Mouse (Mus musculus): Measurements from ENCODE around the gene Cd33. TPM values are rescaled to one million over a fixed set of nuclear protein-coding genes. Genes with fewer than 3 reads are reported as not detected.

The Cd33 gene
- polyA plus RNA-seq, 1 experiment from 2014 or later, result 2.8 TPM

GRCm38 (mm10) chr7:43475706-43476105, 68.5 kb downstream of the Cd33 start:
- ATAC-seq (ENCODE audit: insufficient number of reproducible peaks, low FRiP score, low TSS enrichment, low read depth), result no peak
- H3K4me2 ChIP-seq (replicated peaks), result no peak overlapping the region
- no peaks in the 10 kb centered on the region for H3K9me3 ChIP-seq (replicated peaks)
- no peaks in the 10 kb centered on the region for H3K4me1 ChIP-seq
- no peak overlapping the region for H3K27ac ChIP-seq (replicated peaks)
- H3K9ac ChIP-seq, result no peak overlapping the region
- H3K27me3 ChIP-seq, result peaks cover 29% of the 10 kb centered on the region
- no peaks in the 10 kb centered on the region for H3K36me3 ChIP-seq
- H3K4me3 ChIP-seq (replicated peaks), result no peak overlapping the region
- 17% methylated on average over 23 of the region's 23 CpGs for WGBS

Other genes starting within 250 kb of the Cd33 start
- 12.5 and 13.0 TPM in 2 replicates for gene Zfp715, start 231.1 kb downstream of the Cd33 start, polyA plus RNA-seq (2015; fragmentation: Nextera tagmentation; extraction: Ambion mirVana)
- 0.21 and 0.24 TPM in 2 replicates for gene Siglecf, start 193.1 kb downstream of the Cd33 start, polyA plus RNA-seq (2015; fragmentation: Nextera tagmentation; extraction: Ambion mirVana)
- 0.04 and 0.71 TPM in 2 replicates for gene Siglecg, start 136.2 kb downstream of the Cd33 start, polyA plus RNA-seq (2015; fragmentation: Nextera tagmentation; extraction: Ambion mirVana)
- not detected in 2 replicates for gene Lim2, start 116.8 kb downstream of the Cd33 start, polyA plus RNA-seq (2015; fragmentation: Nextera tagmentation; extraction: Ambion mirVana)
- gene Nkg7, start 107.4 kb downstream of the Cd33 start, polyA plus RNA-seq (2015; fragmentation: Nextera tagmentation; extraction: Ambion mirVana), result 2.1 and 3.2 TPM in 2 replicates
- not detected in 2 replicates for gene Cldnd2, start 103.6 kb downstream of the Cd33 start, polyA plus RNA-seq (2015; fragmentation: Nextera tagmentation; extraction: Ambion mirVana)
- 258 and 284 TPM in 2 replicates for gene Etfb, start 100.3 kb downstream of the Cd33 start, polyA plus RNA-seq (2015; fragmentation: Nextera tagmentation; extraction: Ambion mirVana)
- gene Gm45233, start 100.3 kb downstream of the Cd33 start, polyA plus RNA-seq (2015; fragmentation: Nextera tagmentation; extraction: Ambion mirVana), result 0.26 and 0.94 TPM in 2 replicates
- 13.6 and 15.3 TPM in 2 replicates for gene Vsig10l, start 81.3 kb downstream of the Cd33 start, polyA plus RNA-seq (2015; fragmentation: Nextera tagmentation; extraction: Ambion mirVana)
- gene Iglon5, start 54.4 kb downstream of the Cd33 start, polyA plus RNA-seq (2015; fragmentation: Nextera tagmentation; extraction: Ambion mirVana), result 1.1 and 1.5 TPM in 2 replicates
- gene 4931406B18Rik, start 38.5 kb downstream of the Cd33 start, polyA plus RNA-seq (2015; fragmentation: Nextera tagmentation; extraction: Ambion mirVana), result not detected in 2 replicates
- gene Zfp658, start 17.8 kb upstream of the Cd33 start, polyA plus RNA-seq (2015; fragmentation: Nextera tagmentation; extraction: Ambion mirVana), result 3.8 and 4.0 TPM in 2 replicates
- gene Zfp719, start 35.2 kb upstream of the Cd33 start, polyA plus RNA-seq (2015; fragmentation: Nextera tagmentation; extraction: Ambion mirVana), result 13.6 and 13.7 TPM in 2 replicates
- 0.24 and 0.45 TPM in 2 replicates for gene Zfp819, start 62.7 kb upstream of the Cd33 start, polyA plus RNA-seq (2015; fragmentation: Nextera tagmentation; extraction: Ambion mirVana)
- not detected in 2 replicates for gene Ceacam18, start 90.3 kb upstream of the Cd33 start, polyA plus RNA-seq (2015; fragmentation: Nextera tagmentation; extraction: Ambion mirVana)
- gene Siglece, start 115.7 kb upstream of the Cd33 start, polyA plus RNA-seq (2015; fragmentation: Nextera tagmentation; extraction: Ambion mirVana), result 1.0 and 1.7 TPM in 2 replicates
- gene Ctu1, start 127.6 kb upstream of the Cd33 start, polyA plus RNA-seq (2015; fragmentation: Nextera tagmentation; extraction: Ambion mirVana), result 17.1 and 18.2 TPM in 2 replicates
- gene Klk14, start 146.0 kb upstream of the Cd33 start, polyA plus RNA-seq (2015; fragmentation: Nextera tagmentation; extraction: Ambion mirVana), result 1.3 and 2.4 TPM in 2 replicates
- 18.3 and 18.5 TPM in 2 replicates for gene Klk13, start 168.1 kb upstream of the Cd33 start, polyA plus RNA-seq (2015; fragmentation: Nextera tagmentation; extraction: Ambion mirVana)
- gene Klk12, start 224.5 kb upstream of the Cd33 start, polyA plus RNA-seq (2015; fragmentation: Nextera tagmentation; extraction: Ambion mirVana), result 3.0 and 3.5 TPM in 2 replicates
- 24.3 and 25.3 TPM in 2 replicates for gene Klk11, start 230.2 kb upstream of the Cd33 start, polyA plus RNA-seq (2015; fragmentation: Nextera tagmentation; extraction: Ambion mirVana)
- gene Klk10, start 236.6 kb upstream of the Cd33 start, polyA plus RNA-seq (2015; fragmentation: Nextera tagmentation; extraction: Ambion mirVana), result 71.8 and 83.4 TPM in 2 replicates
- gene Klk9, start 247.5 kb upstream of the Cd33 start, polyA plus RNA-seq (2015; fragmentation: Nextera tagmentation; extraction: Ambion mirVana), result 3.8 and 6.7 TPM in 2 replicates